ENCODE assay signal across 12 mouse cellular contexts in the genomic region with DNA sequence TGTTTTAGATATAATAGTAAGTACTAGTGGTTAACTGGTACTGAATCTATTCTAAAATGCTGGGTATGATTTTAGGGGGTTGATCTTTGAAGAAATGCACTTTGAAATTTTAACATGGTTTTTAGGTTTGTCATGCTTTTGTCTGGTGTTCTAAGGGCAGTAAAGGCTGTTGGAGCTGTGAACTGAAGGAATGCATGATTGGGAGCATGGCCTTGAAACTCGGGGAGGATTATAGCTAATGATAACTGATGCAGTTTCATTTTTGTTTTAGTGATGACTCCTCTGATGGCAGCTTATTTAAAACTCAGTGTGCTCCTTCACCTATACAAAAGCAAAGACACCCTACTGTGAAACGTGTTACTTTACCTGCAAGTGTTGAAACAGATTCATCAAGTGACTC. TPM values are rescaled to one million over a fixed set of nuclear protein-coding genes. Genes with fewer than 3 reads are reported as not detected.
DNase-seq lines count a peak whose midpoint lies in the region; ATAC-seq and TF ChIP-seq lines count a peak whose summit lies in the region.
"Had no signal": no experiment of that assay in that cellular context is flagged by ENCODE, and none has a peak within 500 bp of the region (broad histone marks: within the 10 kb centered on the region; RNA-seq: fewer than 3 reads in every experiment).

No protein-coding gene starts in this region.

- ATAC-seq in kidney, embryonic 14.5 days (ENCODE audit: low FRiP score, low TSS enrichment): no peak
- no peak for ATAC-seq in embryonic facial prominence, embryonic 12.5 days (ENCODE audit: insufficient number of reproducible peaks, insufficient read depth, low FRiP score, low TSS enrichment)
- ATAC-seq in liver, embryonic 15.5 days (ENCODE audit: insufficient read depth): no peak

- no peak overlapping the region for H3K9ac ChIP-seq in kidney, embryonic 14.5 days (ENCODE audit: low read depth, low read length)
- H3K9ac ChIP-seq in embryonic facial prominence, embryonic 12.5 days: no peak overlapping the region
- no peak overlapping the region for H3K9ac ChIP-seq in liver, embryonic 15.5 days

- no peak overlapping the region for H3K27ac ChIP-seq in kidney, embryonic 14.5 days (ENCODE audit: low read depth, low read length)
- no peak overlapping the region for H3K27ac ChIP-seq in kidney, adult 2 months (ENCODE audit: insufficient read depth, low read depth, low read length)
- no peak overlapping the region for H3K27ac ChIP-seq in embryonic facial prominence, embryonic 12.5 days
- no peak overlapping the region for H3K27ac ChIP-seq in liver, embryonic 15.5 days (replicated peaks)
- H3K27ac ChIP-seq: left cerebral cortex, adult 2 months had no signal

- peaks cover 59% of the 10 kb centered on the region for H3K36me3 ChIP-seq in kidney, embryonic 14.5 days (ENCODE audit: control insufficient read depth, insufficient read depth, low read length)
- H3K36me3 ChIP-seq in kidney, adult 2 months (ENCODE audit: control insufficient read depth, insufficient read depth, low read length): peaks cover 16% of the 10 kb centered on the region
- peaks cover 66% of the 10 kb centered on the region for H3K36me3 ChIP-seq in E14TG2a.4 (ENCODE audit: insufficient read depth, low read length)
- peaks cover 43% of the 10 kb centered on the region for H3K36me3 ChIP-seq in embryonic facial prominence, embryonic 12.5 days
- peaks cover 50% of the 10 kb centered on the region for H3K36me3 ChIP-seq in liver, embryonic 15.5 days (replicated peaks)

- peak overlapping the region; percentile 67 for H3K4me2 ChIP-seq in kidney, embryonic 14.5 days (replicated peaks; ENCODE audit: low read depth, low read length)
- H3K4me2 ChIP-seq in embryonic facial prominence, embryonic 12.5 days (replicated peaks): peak overlapping the region; percentile 79
- H3K4me2 ChIP-seq in liver, embryonic 15.5 days: peak overlapping the region; percentile 28; the same call in 1 of the 2 replicates

- no peak for TF ChIP-seq CTCF in kidney, adult 2 months (conservative IDR thresholded peaks at IDR 0.05; ENCODE audit: insufficient read depth, insufficient read length, low read depth, low read length)
- TF ChIP-seq CTCF in E14TG2a.4 (conservative IDR thresholded peaks at IDR 0.05; ENCODE audit: low read length): no peak

- DNase-seq in kidney, adult 2 months: no peak
- no peak for DNase-seq in layer of hippocampus, adult 8-10 months (ENCODE audit: low spot score in 2 of 2)
- no peak for DNase-seq in embryo, embryonic 9.5 days (ENCODE audit: extremely low spot score)
- DNase-seq: adrenal gland, postnatal 10 days; cerebellum, adult 8-10 months; gastrocnemius, postnatal 25 days; thymus, adult 18-20 months had no signal

- no peaks in the 10 kb centered on the region for H3K9me3 ChIP-seq in kidney, embryonic 14.5 days (ENCODE audit: control insufficient read depth, low read length)
- no peaks in the 10 kb centered on the region for H3K9me3 ChIP-seq in E14TG2a.4 (ENCODE audit: low read length)
- no peaks in the 10 kb centered on the region for H3K9me3 ChIP-seq in embryonic facial prominence, embryonic 12.5 days
- H3K9me3 ChIP-seq in liver, embryonic 15.5 days (replicated peaks): no peaks in the 10 kb centered on the region

- no peak for TF ChIP-seq POLR2A in kidney, adult 2 months (IDR thresholded peaks at IDR 0.05; ENCODE audit: low read depth, low read length)

- H3K4me1 ChIP-seq in kidney, embryonic 14.5 days (ENCODE audit: control insufficient read depth, insufficient read depth, low read length): peaks cover 19% of the 10 kb centered on the region
- H3K4me1 ChIP-seq in kidney, adult 2 months (ENCODE audit: control insufficient read depth, insufficient read depth, low read length): peaks cover 3% of the 10 kb centered on the region; the same call in 1 of the 2 replicates
- peaks cover 60% of the 10 kb centered on the region for H3K4me1 ChIP-seq in E14TG2a.4 (replicated peaks; ENCODE audit: low read depth, low read length)
- H3K4me1 ChIP-seq in embryonic facial prominence, embryonic 12.5 days: peaks cover 20% of the 10 kb centered on the region
- H3K4me1 ChIP-seq in liver, embryonic 15.5 days (replicated peaks): peaks cover 50% of the 10 kb centered on the region

- H3K4me3 ChIP-seq in kidney, embryonic 14.5 days (ENCODE audit: low read length): peak overlapping the region; percentile 74
- H3K4me3 ChIP-seq in kidney, adult 2 months (ENCODE audit: insufficient read depth, low read depth, low read length): no peak overlapping the region
- peak overlapping the region; percentile 97 for H3K4me3 ChIP-seq in E14TG2a.4 (replicated peaks; ENCODE audit: low read length)
- H3K4me3 ChIP-seq in embryonic facial prominence, embryonic 12.5 days: no peak overlapping the region
- H3K4me3 ChIP-seq in liver, embryonic 15.5 days (replicated peaks): no peak overlapping the region
- H3K4me3 ChIP-seq: left cerebral cortex, adult 2 months had no signal

- 64% methylated on average over 2 of the region's 2 CpGs for WGBS in kidney, embryonic 14.5 days
- WGBS in kidney, adult 2 months: 44% methylated on average over 2 of the region's 2 CpGs
- WGBS in embryonic facial prominence, embryonic 12.5 days: 52% methylated on average over 2 of the region's 2 CpGs
- WGBS in liver, embryonic 15.5 days (ENCODE audit: insufficient replicate concordance): 40% methylated on average over 2 of the region's 2 CpGs

- H3K27me3 ChIP-seq in kidney, embryonic 14.5 days (ENCODE audit: control insufficient read depth, insufficient read depth, low read length): no peaks in the 10 kb centered on the region
- no peaks in the 10 kb centered on the region for H3K27me3 ChIP-seq in kidney, adult 2 months (replicated peaks; ENCODE audit: control insufficient read depth, insufficient read depth, low read length)
- H3K27me3 ChIP-seq in E14TG2a.4 (ENCODE audit: insufficient read depth, low read length): no peaks in the 10 kb centered on the region
- H3K27me3 ChIP-seq in embryonic facial prominence, embryonic 12.5 days: no peaks in the 10 kb centered on the region
- H3K27me3 ChIP-seq in liver, embryonic 15.5 days: no peaks in the 10 kb centered on the region

RNA-seq across cellular contexts. Expression of a gene that starts 2.0 kb away (rescaled TPM):
- 10.4 and 13.8 TPM in 2 replicates for polyA plus RNA-seq in kidney, embryonic 14.5 days (2014; fragmentation: Nextera tagmentation; extraction: Ambion mirVana)
- polyA plus RNA-seq in kidney, adult 2 months (2012; rRNA removed): 137 and 184 TPM in 2 replicates
- 10.8 and 10.9 TPM in 2 replicates for polyA plus RNA-seq in embryonic facial prominence, embryonic 12.5 days (2016; fragmentation: Nextera tagmentation; extraction: Ambion mirVana)
- polyA plus RNA-seq in liver, embryonic 15.5 days (2015; fragmentation: Nextera tagmentation; extraction: Ambion mirVana): 3.6 and 3.9 TPM in 2 replicates
- total RNA-seq in layer of hippocampus, adult 8-10 months (2022): 10 to 100 TPM; 17.3 to 28.3 (median 25.1) TPM

RNA-seq across cellular contexts. Expression of a gene that starts 2.2 kb away (rescaled TPM):
- 101 and 121 TPM in 2 replicates for polyA plus RNA-seq in kidney, embryonic 14.5 days (2014; fragmentation: Nextera tagmentation; extraction: Ambion mirVana)
- polyA plus RNA-seq in kidney, adult 2 months (2012; rRNA removed): 8.9 and 11.5 TPM in 2 replicates
- polyA plus RNA-seq in embryonic facial prominence, embryonic 12.5 days (2016; fragmentation: Nextera tagmentation; extraction: Ambion mirVana): 81.6 and 86.2 TPM in 2 replicates
- 23.3 and 25.7 TPM in 2 replicates for polyA plus RNA-seq in liver, embryonic 15.5 days (2015; fragmentation: Nextera tagmentation; extraction: Ambion mirVana)
- total RNA-seq in layer of hippocampus, adult 8-10 months (2022): 10 to 100 TPM; 33.5 to 41.3 (median 37.2) TPM

RNA-seq across cellular contexts. Expression of a gene that starts 28.5 kb away (rescaled TPM):
- polyA plus RNA-seq in kidney, embryonic 14.5 days (2014; fragmentation: Nextera tagmentation; extraction: Ambion mirVana): 32.4 and 40.2 TPM in 2 replicates
- polyA plus RNA-seq in kidney, adult 2 months (2012; rRNA removed): 20.5 and 21.3 TPM in 2 replicates
- 41.1 and 42.1 TPM in 2 replicates for polyA plus RNA-seq in embryonic facial prominence, embryonic 12.5 days (2016; fragmentation: Nextera tagmentation; extraction: Ambion mirVana)
- polyA plus RNA-seq in liver, embryonic 15.5 days (2015; fragmentation: Nextera tagmentation; extraction: Ambion mirVana): 13.3 and 16.8 TPM in 2 replicates
- total RNA-seq in layer of hippocampus, adult 8-10 months (2022): 10 to 100 TPM; 38.4 to 41.2 (median 39.5) TPM

RNA-seq across cellular contexts. Expression of a gene that starts 49.3 kb away (rescaled TPM):
- 21.4 and 26.9 TPM in 2 replicates for polyA plus RNA-seq in kidney, embryonic 14.5 days (2014; fragmentation: Nextera tagmentation; extraction: Ambion mirVana)
- polyA plus RNA-seq in kidney, adult 2 months (2012; rRNA removed): 2.9 and 3.1 TPM in 2 replicates
- 23.8 and 25.2 TPM in 2 replicates for polyA plus RNA-seq in embryonic facial prominence, embryonic 12.5 days (2016; fragmentation: Nextera tagmentation; extraction: Ambion mirVana)
- polyA plus RNA-seq in liver, embryonic 15.5 days (2015; fragmentation: Nextera tagmentation; extraction: Ambion mirVana): 6.1 and 6.8 TPM in 2 replicates
- total RNA-seq in layer of hippocampus, adult 8-10 months (2022): 10 to 100 TPM; 25.5 to 28.8 (median 26.0) TPM

Comparison
In these comparisons a context has a peak if more than half of its experiments do, and no peak if none do; other contexts are left out.
1. H3K4me3 ChIP-seq: peak in kidney, embryonic 14.5 days (single experiment) and E14TG2a.4 (single experiment); none in kidney, adult 2 months (single experiment), embryonic facial prominence, embryonic 12.5 days (single experiment) and liver, embryonic 15.5 days (single experiment).
2. H3K4me2 ChIP-seq: peak in every context shown above with its lines; median percentile 79 in embryonic facial prominence, embryonic 12.5 days; 67 in kidney, embryonic 14.5 days; 28 in liver, embryonic 15.5 days.